Mouse (Mus musculus) lung, embryonic 15.5 days (tissue): ENCODE data around the gene Hsd11b2. TPM values are rescaled to one million over a fixed set of nuclear protein-coding genes. Genes with fewer than 3 reads are reported as not detected.
A peak's percentile ranks its signal among the peaks of the same experiment; 100 is the strongest.

Experiments
- ATAC-seq: fragments of 200-750 bp; cut with Nextera tagmentation; 2 replicates; pipeline ENCODE4 v1.8.0; 2017; ENCODE audit warnings: moderate number of reproducible peaks, borderline replicate concordance; ENCODE audit not compliant: low FRiP score, low TSS enrichment; ENCODE audit errors: extremely low read depth
- H3K27ac ChIP-seq: fragments of 300-500 bp; sonication (generic); 2 replicates; pipeline ENCODE4 v1.5.1; 2015; ENCODE audit warnings: moderate library complexity, mild to moderate bottlenecking, inconsistent platforms
- H3K27me3 ChIP-seq: fragments of 300-500 bp; sonication (generic); 2 replicates; pipeline ENCODE4 v1.6.1; 2015; ENCODE audit warnings: inconsistent platforms
- H3K36me3 ChIP-seq: fragments of 300-500 bp; sonication (generic); 2 replicates; pipeline ENCODE4 v1.6.1; 2015; ENCODE audit warnings: inconsistent platforms
- H3K4me1 ChIP-seq: fragments of 300-500 bp; sonication (generic); 2 replicates; pipeline ENCODE4 v1.6.1; 2015; ENCODE audit warnings: inconsistent platforms
- H3K4me2 ChIP-seq: fragments of 300-500 bp; sonication (generic); 2 replicates; pipeline ENCODE4 v1.6.1; 2015; ENCODE audit warnings: inconsistent platforms, mild to moderate bottlenecking, moderate library complexity
- H3K4me3 ChIP-seq: fragments of 300-500 bp; sonication (generic); 2 replicates; pipeline ENCODE4 v1.5.1; 2015; ENCODE audit warnings: mild to moderate bottlenecking, inconsistent platforms
- H3K9ac ChIP-seq: fragments of 300-500 bp; sonication (generic); 2 replicates; pipeline ENCODE4 v1.6.1; 2015; ENCODE audit warnings: inconsistent platforms
- H3K9me3 ChIP-seq: fragments of 300-500 bp; sonication (generic); 2 replicates; pipeline ENCODE4 v1.6.1; 2016; ENCODE audit warnings: inconsistent platforms
- WGBS: fragments of 180-500 bp; shearing (Covaris S2); methylation state at CpG from one replicate; pipeline ENCODE4 v1.1.7; 2015; 5-methylcytosine and 5-hydroxymethylcytosine counted together
- polyA plus RNA-seq: library from polyadenylated mRNA; unstranded; fragments of >200 nt; fragmentation: Nextera tagmentation; extraction: Ambion mirVana; gene quantifications from 2 replicates; pipeline ENCODE4 v1.2.1, GENCODE M21; 2015

Gene Hsd11b2
- polyA plus RNA-seq, 1 experiment from 2014 or later: 2.6 TPM

GRCm38 (mm10) chr8:105566703-105567595 is 48.4 kb downstream of the Hsd11b2 start:
- no peak overlapping the region for H3K27ac ChIP-seq
- no peaks in the 10 kb centered on the region for H3K9me3 ChIP-seq
- 0 out of 2 replicates have a peak, but pooled peaks have one; percentile 8 for ATAC-seq
- H3K4me2 ChIP-seq: peak overlapping the region; percentile 80
- peak overlapping the region; percentile 51 for H3K9ac ChIP-seq
- H3K4me1 ChIP-seq: peaks cover 31% of the 10 kb centered on the region
- 22% methylated on average over 27 of the region's 27 CpGs for WGBS
- 0 out of 2 replicates have a peak, but pooled peaks cover 6% of the 10 kb centered on the region for H3K27me3 ChIP-seq
- peak overlapping the region; percentile 68 for H3K4me3 ChIP-seq
- H3K36me3 ChIP-seq: no peaks in the 10 kb centered on the region

- ATAC-seq: no peak
- H3K27me3 ChIP-seq: 0 out of 2 replicates have a peak, but pooled peaks cover 6% of the 10 kb centered on the region
- WGBS: 80% methylated on average over 9 of the region's 9 CpGs
Observed at GRCm38 (mm10) chr8:105571810-105572209, 53.3 kb downstream of the Hsd11b2 start.

GRCm38 (mm10) chr8:105573427-105573826 is 54.9 kb downstream of the Hsd11b2 start:
- H3K9ac ChIP-seq: no peak overlapping the region
- no peaks in the 10 kb centered on the region for H3K27me3 ChIP-seq
- no peaks in the 10 kb centered on the region for H3K36me3 ChIP-seq
- ATAC-seq: no peak
- H3K4me3 ChIP-seq: no peak overlapping the region
- H3K9me3 ChIP-seq: no peaks in the 10 kb centered on the region
- H3K4me1 ChIP-seq: no peaks in the 10 kb centered on the region
- no peak overlapping the region for H3K4me2 ChIP-seq
- no peak overlapping the region for H3K27ac ChIP-seq

More at GRCm38 (mm10) chr8:105571810-105572209, 53.3 kb downstream of the Hsd11b2 start:
- Histone ChIP-seq H3K4me1 (peaks cover 6% of the 10 kb centered on the region), H3K36me3 (no peaks in the 10 kb centered on the region), H3K27ac (no peak overlapping the region), H3K9me3 (no peaks in the 10 kb centered on the region), H3K4me3 (no peak overlapping the region), H3K4me2 (no peak overlapping the region), H3K9ac (no peak overlapping the region)

Other genes with a start within 250 kb of the Hsd11b2 start
- gene Hsf4, start 249.0 kb upstream of the Hsd11b2 start, polyA plus RNA-seq: 0.61 and 0.69 TPM in 2 replicates
- gene Nol3, start 242.6 kb upstream of the Hsd11b2 start, polyA plus RNA-seq: 1.5 and 1.7 TPM in 2 replicates
- gene 4931428F04Rik, start 228.9 kb upstream of the Hsd11b2 start, polyA plus RNA-seq: 9.7 and 10.0 TPM in 2 replicates
- gene Exoc3l, start 222.7 kb upstream of the Hsd11b2 start, polyA plus RNA-seq: 30.3 and 32.9 TPM in 2 replicates
- gene E2f4, start 221.1 kb upstream of the Hsd11b2 start, polyA plus RNA-seq: 76.4 and 77.3 TPM in 2 replicates
- 10.1 and 12.1 TPM in 2 replicates for gene Elmo3, start 213.2 kb upstream of the Hsd11b2 start, polyA plus RNA-seq
- 1.6 and 2.8 TPM in 2 replicates for gene Lrrc29, start 192.5 kb upstream of the Hsd11b2 start, polyA plus RNA-seq
- 110 and 116 TPM in 2 replicates for gene Tmem208, start 192.4 kb upstream of the Hsd11b2 start, polyA plus RNA-seq
- 10.6 and 11.9 TPM in 2 replicates for gene Fhod1, start 170.8 kb upstream of the Hsd11b2 start, polyA plus RNA-seq
- 6.4 and 7.2 TPM in 2 replicates for gene Slc9a5, start 169.9 kb upstream of the Hsd11b2 start, polyA plus RNA-seq
- 1.1 and 1.5 TPM in 2 replicates for gene Plekhg4, start 145.5 kb upstream of the Hsd11b2 start, polyA plus RNA-seq
- not detected in 2 replicates for gene Kctd19, start 105.3 kb upstream of the Hsd11b2 start, polyA plus RNA-seq
- 0.43 and 0.67 TPM in 2 replicates for gene Lrrc36, start 105.2 kb upstream of the Hsd11b2 start, polyA plus RNA-seq
- gene Tppp3, start 47.2 kb upstream of the Hsd11b2 start, polyA plus RNA-seq: 63.3 and 63.6 TPM in 2 replicates
- gene Zdhhc1, start 21.9 kb upstream of the Hsd11b2 start, polyA plus RNA-seq: 44.0 and 50.9 TPM in 2 replicates
- 80.8 and 82.1 TPM in 2 replicates for gene Atp6v0d1, start 47.3 kb downstream of the Hsd11b2 start, polyA plus RNA-seq
- gene Ripor1, start 86.5 kb downstream of the Hsd11b2 start, polyA plus RNA-seq: 30.6 and 34.1 TPM in 2 replicates
- gene Ctcf, start 117.8 kb downstream of the Hsd11b2 start, polyA plus RNA-seq: 131 and 140 TPM in 2 replicates
- 0.69 and 0.79 TPM in 2 replicates for gene Agrp, start 118.6 kb downstream of the Hsd11b2 start, polyA plus RNA-seq
- 0.77 and 1.4 TPM in 2 replicates for gene Carmil2, start 167.5 kb downstream of the Hsd11b2 start, polyA plus RNA-seq
- gene Acd, start 182.3 kb downstream of the Hsd11b2 start, polyA plus RNA-seq: 61.7 and 66.5 TPM in 2 replicates
- 16.3 and 17.6 TPM in 2 replicates for gene Pard6a, start 182.4 kb downstream of the Hsd11b2 start, polyA plus RNA-seq
- gene 4933405L10Rik, start 188.9 kb downstream of the Hsd11b2 start, polyA plus RNA-seq: 0.17 TPM in 1 of 2 replicates, not detected in the other
- 27.3 and 28.9 TPM in 2 replicates for gene Enkd1, start 189.5 kb downstream of the Hsd11b2 start, polyA plus RNA-seq
- 22.5 and 23.5 TPM in 2 replicates for gene Gfod2, start 239.9 kb downstream of the Hsd11b2 start, polyA plus RNA-seq